Mouse (Mus musculus) urinary bladder, postnatal 10 days (tissue): Measurements from ENCODE around the gene Sema3e.

ENCODE experiments used
- DNase-seq: peaks from one replicate; pipeline ENCODE4 v3.0.0; 2022; ENCODE audit warnings: low spot score

The Sema3e gene

DNA sequence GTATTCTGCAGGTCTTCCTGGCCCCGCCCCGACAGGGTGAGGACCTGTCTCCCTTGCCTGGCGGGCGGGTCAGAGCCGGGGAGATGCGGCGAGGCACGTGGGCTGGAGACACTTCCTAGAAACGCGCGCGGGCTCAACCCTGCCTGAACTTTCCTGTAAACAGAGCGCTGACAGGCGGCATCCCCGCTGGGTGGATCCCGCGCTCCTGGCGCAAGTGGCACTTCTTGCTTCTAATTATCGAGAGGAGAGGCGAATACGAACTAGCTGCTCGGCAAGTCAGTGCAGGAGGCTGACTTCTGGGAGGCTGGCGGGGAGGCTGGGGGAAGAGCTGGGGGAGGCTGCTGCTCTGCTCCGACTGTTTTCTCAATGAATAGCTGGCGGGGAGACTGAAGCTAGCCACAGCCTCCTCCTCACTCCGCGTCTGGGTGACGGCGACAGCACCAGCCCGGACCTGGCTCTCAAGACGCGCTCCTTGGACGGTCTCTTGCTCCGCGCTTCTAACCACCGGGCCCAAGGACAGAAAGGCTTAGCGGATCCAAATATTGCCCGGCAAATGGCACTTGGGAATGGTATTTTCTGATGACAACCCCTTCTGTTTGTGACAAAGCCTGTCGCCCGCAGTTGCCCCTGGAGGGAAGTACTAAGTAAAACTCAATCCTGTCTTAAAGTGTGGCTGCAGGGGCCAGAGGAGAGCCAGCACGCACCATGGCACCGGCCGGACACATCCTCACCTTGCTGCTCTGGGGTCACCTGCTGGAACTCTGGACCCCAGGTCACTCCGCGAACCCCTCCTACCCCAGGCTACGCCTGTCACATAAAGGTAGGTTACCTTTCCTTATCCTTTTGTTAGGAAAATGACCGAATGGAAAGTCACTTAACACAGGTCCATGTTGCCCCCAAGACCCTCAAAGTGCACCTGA, at the start of gene Sema3e:
Gene Sema3e (plus strand): TSS at position 72 of the 920 bp plus-strand sequence.
- no peak for DNase-seq

DNA sequence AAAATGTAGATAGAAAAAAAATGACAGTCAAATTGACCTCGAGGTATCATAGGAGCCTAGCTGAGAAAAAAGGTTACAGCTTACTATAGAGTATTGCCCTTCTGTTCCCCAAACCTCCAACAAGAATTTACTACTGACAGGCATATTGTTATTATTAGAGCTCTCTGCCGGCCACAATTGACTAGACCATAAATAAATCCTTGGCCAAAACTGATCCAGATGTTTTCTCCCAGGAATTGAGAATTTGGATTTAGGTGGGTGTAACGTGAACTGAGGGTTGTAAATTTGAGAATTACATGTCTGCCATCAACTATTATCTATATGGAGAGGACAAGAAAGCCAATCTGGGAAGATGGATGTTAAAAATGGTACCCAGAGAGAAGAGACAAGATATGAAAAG, 47.5 kb upstream of the Sema3e start:
- no peak for DNase-seq

DNA sequence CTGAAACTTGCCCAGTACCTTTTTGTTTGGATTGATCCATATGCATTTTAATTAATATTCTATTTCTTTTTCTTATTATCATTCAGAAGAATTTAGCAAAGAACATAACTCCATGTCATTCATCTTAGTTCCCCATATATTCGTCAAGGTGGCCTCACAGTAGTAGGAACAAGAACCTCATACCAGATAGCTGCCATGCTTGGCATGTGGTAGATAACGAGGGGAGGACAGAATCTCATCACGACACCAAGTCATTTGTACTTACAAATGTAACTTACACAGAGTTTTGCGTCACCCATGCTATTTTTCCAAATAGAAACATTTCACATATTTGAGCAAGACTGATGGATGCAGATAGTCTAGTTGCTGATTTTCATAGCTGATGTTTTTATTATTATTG, 45.9 kb upstream of the Sema3e start:
- DNase-seq, result no peak

DNA sequence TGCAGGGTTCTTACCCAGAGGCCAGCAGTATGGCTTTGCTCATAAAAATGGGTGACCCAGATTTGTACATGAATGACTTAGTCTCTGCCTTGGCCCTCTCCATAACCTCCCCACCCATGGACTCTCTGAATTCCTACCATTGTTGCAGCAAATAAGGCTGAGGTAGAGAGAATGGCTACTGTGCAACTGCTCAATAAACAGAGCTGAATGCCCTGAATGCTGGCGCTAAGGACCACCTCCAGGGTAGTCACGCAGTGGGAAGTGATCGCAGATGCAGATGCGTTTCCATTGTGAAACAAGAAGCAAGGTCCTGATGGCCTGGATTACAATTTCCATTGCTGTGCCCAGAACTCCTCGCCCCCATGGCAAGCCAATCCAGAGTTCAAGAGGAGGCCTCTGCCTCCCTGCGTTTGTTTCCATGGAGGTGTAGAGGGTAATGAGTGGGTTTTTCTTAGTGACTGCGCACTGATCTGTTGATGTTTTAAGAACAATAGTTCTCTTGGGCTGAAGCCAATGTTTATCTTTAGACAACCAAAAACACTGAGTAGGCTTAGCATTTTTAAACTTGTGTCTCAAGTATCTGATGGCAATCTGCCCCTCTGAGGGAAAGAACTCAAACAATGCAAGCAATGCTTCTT, 42.5 kb upstream of the Sema3e start:
- DNase-seq, result no peak

DNA sequence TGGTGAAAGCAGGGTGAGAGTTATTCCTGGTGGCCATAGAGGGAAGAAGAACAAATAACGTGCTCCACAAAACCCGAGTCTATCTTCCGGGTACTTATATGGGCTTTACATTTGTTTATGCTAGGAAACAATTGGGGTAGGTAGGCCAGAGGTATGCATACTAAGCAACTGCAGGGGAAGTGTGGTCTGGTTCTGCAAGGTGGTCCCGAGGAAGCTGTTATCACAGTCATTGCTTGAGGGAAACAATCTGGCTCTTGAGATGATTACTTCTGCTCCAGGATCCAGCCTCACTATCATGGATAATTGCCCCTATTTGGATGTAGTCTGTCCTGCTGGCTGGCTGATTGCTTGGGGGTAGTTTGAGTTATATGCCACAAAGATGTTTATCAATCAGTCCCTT, 41.5 kb upstream of the Sema3e start:
- no peak for DNase-seq

DNA sequence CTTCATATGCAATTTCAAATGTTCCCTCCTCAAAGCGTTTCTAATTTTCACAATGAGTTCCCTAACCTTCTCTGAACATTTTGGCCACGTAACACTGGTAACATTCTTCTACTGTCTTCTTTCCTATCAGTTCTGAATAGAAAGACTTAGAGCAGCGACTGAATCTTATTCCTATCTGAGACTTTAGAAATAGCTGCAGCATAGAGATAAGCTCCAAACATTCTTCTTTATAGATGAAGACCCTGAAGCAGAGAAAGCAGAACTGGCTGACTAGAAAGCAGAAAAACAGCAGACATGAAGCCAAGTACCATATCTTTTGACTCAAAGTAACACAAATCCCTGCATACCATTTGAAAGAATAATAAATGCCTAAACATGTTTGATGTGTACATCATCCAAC, 39.4 kb upstream of the Sema3e start:
- DNase-seq, result no peak

DNA sequence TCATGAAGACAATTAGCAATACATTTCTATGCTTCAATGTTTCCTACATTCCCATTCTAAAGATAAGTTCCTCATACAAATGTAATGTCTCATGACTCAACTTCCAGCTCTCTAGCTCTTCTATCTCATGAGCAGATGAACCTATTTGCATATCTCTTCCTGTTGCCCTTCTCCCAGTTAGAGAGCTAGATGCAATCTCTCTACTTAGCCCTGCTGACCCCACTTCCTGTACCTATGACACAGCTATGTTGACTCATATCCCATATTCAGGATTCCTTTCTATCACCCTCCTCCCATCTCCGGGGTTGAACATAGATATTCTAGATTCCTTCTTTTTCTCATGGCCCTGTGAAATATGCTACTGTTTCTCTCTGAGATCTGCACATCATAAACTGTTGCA, 38.0 kb upstream of the Sema3e start:
- no peak for DNase-seq

DNA sequence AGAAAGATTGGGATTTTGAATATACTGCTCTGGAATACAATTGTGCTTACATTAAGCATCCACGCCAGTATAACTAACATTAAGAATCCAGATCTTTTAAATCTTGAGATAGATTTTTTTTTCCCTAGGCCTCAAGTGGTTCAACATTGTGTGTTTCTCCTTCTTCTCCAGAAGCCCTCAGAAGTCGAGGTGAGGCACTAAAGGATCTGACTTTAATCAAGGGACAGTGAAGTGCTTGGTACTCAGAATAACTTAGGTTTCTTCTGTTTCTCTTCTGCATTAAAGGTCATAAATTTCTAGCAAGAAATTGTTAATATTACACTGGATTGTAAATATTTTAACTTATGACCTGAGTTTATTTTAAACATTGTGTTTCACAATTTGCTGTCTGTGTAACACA, 37.1 kb upstream of the Sema3e start:
- DNase-seq, result no peak

DNA sequence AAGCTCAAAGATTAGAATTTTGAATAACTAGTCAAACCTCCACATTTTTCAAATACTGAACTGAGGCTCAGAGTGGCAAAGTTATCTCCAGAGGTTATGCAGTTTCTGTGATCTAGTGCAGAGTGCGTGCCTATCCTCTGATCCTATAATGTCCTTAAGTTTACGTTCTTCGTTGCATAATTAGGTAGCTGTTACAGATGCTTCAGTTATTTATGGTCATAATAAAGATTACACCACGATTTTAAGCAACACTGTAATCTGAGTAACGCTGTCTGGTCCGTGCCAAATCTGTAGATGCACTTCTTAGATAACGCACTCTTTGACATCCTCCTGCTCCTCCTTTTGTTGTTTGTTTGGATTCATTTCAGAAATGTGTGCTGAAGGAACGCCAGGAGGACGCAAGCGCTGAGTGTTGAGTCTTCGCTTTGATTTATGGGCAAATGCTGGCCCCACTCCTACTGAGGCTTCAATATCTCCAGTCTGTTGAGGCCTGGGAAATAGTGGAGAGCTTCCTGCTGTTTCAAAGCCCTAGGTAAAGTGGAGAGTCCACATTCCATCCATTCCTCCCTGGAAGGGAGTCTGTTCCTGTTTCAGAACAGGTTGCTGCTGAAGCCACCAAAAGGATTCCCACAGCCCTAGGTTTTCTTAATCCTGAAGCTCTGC, 32.2 kb upstream of the Sema3e start:
- DNase-seq, result no peak

DNA sequence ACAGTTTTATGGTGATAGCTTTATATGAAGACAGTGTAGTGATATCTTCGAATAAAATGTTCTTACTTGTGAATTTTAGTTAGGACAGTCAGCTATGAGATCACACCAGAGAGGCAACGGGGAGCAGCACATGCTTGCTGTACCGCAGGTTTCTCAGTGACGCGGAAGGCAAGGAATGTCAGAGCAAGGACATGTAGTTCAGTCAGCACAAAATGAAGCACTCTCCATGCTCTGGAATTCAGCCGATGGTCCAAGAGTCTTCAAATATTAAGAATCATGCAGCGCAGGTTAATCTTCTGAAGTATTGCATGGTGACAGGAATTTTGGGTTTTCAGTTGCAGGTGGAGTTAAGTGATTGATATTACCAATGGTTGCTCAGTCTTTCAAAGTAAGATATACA, 3.3 kb downstream of the Sema3e start:
- DNase-seq, result no peak

DNA sequence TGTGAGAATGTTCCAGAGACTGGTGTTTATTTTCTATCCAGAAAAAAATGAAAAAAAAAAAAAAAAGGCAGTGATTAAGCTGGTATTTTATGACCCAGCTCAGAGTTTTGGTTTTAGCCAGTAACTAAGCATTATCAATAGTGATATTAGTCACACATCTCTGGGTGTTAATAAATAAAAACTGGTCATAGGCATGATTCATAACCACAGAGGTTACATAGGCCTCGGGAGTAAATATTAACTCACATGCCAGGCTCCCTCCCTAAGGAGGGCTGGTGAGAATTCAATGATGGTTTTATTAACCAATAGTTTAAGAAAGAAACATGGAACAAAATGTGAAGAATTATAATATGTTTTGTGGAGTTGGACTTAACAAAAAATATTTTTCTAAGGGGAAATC, 5.7 kb downstream of the Sema3e start:
- no peak for DNase-seq

DNA sequence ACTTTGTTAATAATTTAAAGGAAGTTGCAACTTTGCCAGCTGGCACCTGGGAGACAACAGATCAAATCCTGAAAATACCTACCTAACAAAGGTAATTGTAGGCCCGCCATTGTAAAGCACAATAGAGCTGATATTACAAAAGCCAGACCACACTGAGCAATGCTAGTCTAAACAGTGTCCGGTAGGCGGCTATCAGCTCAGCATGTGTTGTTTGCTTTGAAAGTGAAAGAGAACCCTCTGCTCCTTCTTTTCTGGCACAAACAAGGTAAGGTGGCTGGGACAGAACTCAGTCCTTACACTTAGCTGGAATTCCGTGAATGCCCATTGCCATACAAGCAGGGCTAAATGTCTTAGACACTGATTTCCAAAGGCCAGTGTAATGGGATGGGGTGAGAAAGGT, 7.0 kb downstream of the Sema3e start:
- no peak for DNase-seq

DNA sequence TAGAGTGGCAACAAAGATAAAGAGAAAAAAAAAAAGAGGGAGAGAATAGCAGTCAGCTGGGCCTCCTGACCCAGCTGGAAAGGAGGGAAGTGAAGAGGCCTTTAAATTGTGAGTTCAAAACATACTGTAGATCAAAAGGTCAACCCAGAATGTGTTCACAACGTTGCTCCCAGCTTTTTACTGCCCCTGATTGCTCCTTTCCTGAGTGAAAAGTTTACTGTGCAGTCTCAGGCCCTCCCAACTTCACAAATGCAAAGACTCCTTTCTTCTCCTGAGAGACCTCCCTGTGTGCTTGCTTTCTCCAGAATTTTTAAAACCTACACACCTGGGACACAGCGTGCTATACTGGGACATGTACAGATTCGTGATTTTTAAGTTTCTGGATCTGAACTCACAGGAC, 8.2 kb downstream of the Sema3e start:
- no peak for DNase-seq

DNA sequence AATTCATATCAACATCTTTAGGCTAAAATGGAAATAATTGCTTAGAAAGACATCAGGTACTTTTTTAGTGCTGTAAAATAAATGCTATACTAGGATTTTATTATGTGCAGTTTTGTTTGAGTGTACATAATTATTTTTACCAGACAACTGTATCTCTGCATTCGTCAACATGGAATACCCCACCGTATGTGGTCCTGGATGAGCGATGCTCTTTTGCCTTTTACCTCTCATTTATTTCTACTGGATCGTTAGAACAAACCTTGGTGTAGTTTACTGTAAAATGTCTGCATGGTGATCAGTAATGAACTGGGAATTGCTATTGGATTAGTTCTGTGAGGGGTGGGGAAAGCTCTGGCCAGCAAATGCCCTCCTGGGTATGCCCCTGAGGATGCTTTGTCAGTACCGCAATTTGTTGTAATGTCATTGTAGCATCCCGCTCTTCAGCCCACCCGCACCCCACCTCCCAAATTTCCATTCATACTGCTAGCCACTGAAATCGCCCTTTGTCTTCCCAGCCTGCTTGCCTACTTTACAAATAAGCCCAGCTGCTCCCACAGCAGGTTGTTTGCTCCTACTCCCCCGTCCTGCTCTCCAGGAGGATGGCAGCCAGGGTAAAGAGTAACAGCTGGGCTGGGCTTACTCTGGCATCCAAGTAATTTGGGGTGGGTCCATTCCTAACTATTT, 13.9 kb downstream of the Sema3e start:
- DNase-seq, result no peak

DNA sequence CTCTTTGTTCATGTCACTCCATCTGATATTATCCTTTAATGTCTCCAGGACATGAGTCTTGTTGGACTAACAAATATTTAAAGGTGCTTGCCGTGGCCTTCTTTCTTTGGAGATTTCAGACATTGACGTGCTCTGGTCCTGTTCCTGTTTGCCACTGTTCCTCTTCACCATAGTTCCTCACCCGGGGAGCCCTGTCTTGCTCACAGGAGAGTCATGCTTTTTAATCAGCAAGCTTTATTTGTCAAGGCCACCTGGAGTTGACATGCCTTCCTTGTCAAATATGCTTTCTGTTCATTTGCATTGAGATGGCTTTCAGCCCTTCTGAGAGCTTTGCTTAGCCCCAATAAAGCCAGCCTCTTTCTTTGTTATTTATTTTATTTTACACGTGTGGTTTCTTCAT, 15.1 kb downstream of the Sema3e start:
- no peak for DNase-seq

DNA sequence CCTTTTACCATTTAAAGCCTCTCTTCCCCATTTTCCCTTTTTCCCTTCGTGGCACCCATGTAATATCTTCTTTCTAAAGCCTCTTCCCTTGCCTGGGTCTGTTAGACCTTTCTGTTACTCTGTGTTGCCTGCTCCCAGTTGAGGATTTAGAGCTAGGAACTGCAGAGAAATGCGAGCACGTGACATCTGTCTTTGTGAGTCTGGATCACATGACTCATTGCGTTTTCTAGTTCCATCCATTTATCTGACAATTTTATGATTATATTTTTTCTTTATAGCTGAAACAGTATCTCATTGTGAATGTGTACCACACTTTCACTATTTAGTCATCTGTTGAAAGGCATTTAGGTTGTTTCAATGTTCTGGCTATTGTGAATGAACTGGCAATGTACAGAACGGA, 18.0 kb downstream of the Sema3e start:
- no peak for DNase-seq

DNA sequence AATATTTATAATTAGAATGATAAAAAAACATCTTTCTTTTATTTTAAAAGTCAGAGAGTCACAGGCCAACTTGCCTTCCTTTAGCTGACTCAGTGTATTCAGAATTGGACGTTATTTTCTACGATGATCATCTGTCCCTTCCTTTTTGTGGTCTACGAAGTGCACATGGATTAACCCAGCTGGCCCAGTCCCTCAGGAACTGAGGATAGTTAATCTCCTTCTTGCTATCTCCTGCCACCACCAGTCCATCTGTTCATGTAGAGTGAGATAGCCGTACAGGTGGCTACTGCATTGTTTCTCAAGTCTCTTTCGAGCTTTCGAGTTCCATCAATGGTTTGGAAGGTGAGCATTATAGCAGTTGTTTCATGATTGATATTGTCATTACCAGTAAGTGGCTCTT, 18.9 kb downstream of the Sema3e start:
- no peak for DNase-seq

DNA sequence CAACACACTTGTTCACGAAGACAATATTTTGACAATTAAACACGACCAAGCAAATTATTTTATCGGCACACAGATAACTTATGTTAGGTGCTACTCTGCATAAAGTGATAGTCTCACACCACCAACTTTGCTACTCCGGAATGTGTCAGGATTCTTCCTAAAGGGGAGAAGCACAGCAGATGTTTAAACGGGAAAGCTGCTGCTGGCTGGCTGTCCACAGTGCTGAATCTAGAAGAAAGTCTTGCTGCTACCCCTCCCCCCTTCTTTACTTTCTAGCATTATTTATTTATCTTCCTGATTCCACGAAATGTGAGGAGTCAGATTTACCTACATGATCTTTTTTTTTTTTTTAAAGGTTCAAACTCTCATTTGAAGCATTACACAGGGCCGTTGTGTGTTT, 23.6 kb downstream of the Sema3e start:
- no peak for DNase-seq

DNA sequence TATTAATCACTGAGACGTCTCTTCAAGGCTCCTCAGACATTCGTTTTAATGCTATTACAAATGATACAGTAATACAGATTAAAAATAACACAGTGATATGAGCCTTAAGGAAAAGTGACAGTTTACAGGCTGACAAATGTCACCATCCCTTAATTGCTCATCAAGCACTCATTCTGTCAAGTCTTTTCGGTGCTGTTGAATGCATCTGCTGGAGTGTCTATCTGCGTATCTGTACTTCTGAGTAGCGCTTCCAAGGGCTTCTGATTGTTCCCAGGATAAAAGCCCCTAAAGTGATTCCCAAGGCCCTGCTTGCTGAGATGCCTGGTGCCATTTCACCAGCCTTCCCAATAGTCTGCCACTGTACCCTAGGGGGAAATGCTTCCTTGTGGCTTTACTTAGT, 29.4 kb downstream of the Sema3e start:
- no peak for DNase-seq

DNA sequence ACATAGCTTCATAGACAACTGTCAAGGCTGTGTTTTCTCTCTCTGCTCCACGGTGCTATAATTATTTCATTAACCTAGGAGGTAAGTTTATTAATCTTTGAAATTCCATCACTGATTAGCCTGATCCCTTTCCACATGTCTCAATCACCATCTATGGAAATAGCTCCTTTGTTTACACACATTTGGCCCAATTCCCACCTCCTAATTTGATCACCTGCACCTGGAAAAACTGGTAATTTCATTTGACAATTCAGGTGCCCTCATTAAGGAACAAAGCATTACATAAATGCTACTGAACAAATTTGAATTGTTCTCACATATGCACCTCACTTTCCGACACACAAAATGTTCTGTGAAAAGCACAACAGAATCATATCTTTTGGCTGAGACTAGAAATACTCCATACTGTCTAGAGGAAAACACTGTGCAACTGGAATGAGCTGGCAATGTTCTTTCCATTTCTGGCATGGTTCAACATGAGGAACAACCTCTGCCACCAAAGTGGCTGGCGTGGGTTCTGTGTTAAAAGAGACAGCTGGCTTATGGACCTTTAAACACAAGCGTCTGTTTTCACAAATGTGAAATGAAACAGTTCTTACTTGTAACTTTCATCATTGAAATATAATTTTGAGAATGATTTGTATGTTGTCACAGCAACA, 34.9 kb downstream of the Sema3e start:
- DNase-seq, result no peak

DNA sequence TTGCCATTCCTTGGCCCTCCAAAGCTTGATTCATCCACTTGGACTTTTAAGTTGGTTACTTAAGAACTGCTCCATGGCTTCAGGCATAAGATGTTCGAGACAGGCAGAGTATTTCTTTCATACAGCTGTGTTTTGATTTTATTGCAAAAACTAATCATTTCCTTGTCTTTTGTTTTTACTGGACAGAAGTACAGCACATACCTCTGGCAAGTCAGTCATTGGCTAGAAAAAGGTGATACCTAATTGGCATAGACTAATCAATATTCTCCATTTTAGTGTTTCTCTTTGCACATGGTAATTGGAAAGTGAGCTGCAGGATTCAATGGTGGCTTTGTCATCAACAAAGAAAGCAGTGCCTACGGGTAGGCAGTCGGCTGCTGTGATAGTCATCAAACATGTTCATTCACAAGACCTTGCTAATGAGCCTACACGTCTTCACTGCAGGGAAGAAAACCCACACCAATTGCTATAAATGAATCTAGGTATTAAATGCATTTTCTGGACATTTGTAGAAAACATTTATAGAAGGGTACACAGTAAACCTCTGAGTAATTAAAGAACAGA, 37.9 kb downstream of the Sema3e start:
- no peak for DNase-seq

DNA sequence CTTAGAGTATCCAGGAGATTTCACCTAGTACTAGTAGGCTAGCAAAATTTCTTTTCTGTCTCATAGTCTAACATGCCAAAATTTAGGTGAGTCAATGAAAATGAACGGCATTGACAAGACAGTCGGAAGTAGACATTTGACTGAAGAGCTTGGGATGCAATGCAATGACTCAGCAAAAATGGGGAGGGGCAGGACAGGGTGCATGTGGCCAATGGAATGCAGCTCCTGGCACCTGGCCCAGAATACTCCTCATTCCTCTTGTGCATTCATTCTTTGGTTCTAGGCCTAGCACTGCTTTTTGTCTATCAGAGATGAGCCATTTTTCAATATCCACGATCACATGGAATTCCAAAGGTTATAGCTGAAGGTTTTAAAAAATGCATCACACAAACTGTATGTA, 48.1 kb downstream of the Sema3e start:
- DNase-seq, result no peak
